Comparison of ENCODE assay signal across 9 mouse cellular contexts in genomic region chr9:65011304-65011703, GRCm38 (mm10). TPM values are rescaled to one million over a fixed set of nuclear protein-coding genes. Genes with fewer than 3 reads are reported as not detected.
DNase-seq lines count a peak whose midpoint lies in the region; ATAC-seq and TF ChIP-seq lines count a peak whose summit lies in the region.
"Had no signal": no experiment of that assay in that cellular context is flagged by ENCODE, and none has a peak within 500 bp of the region (broad histone marks: within the 10 kb centered on the region; RNA-seq: fewer than 3 reads in every experiment).

No protein-coding gene starts in this region.

- H3K36me3 ChIP-seq in forebrain, postnatal 0 days (ENCODE audit: insufficient read depth): peaks cover 19% of the 10 kb centered on the region
- peaks cover 37% of the 10 kb centered on the region for H3K36me3 ChIP-seq in forebrain, embryonic 13.5 days (ENCODE audit: poor library complexity, severe bottlenecking)
- peaks cover 19% of the 10 kb centered on the region for H3K36me3 ChIP-seq in neural tube, embryonic 15.5 days
- peaks cover 26% of the 10 kb centered on the region for H3K36me3 ChIP-seq in hindbrain, embryonic 14.5 days (replicated peaks; ENCODE audit: control insufficient read depth, insufficient read depth)

- H3K9ac ChIP-seq in forebrain, postnatal 0 days: no peak overlapping the region
- H3K9ac ChIP-seq in forebrain, embryonic 13.5 days: no peak overlapping the region
- no peak overlapping the region for H3K9ac ChIP-seq in neural tube, embryonic 15.5 days (replicated peaks)
- H3K9ac ChIP-seq in hindbrain, embryonic 14.5 days: no peak overlapping the region
- H3K9ac ChIP-seq: liver, embryonic 13.5 days had no signal

- no peak overlapping the region for H3K4me3 ChIP-seq in forebrain, postnatal 0 days (ENCODE audit: low read depth, low read length)
- H3K4me3 ChIP-seq in forebrain, embryonic 13.5 days: no peak overlapping the region
- no peak overlapping the region for H3K4me3 ChIP-seq in neural tube, embryonic 15.5 days (replicated peaks)
- H3K4me3 ChIP-seq in cortical plate, adult 2 months (ENCODE audit: insufficient read depth, low read length): no peak overlapping the region
- H3K4me3 ChIP-seq in hindbrain, embryonic 14.5 days (replicated peaks; ENCODE audit: low read length): no peak overlapping the region
- H3K4me3 ChIP-seq: liver, embryonic 13.5 days had no signal

- H3K4me1 ChIP-seq in forebrain, postnatal 0 days (ENCODE audit: insufficient read depth): peaks cover 5% of the 10 kb centered on the region
- H3K4me1 ChIP-seq in forebrain, embryonic 13.5 days: peaks cover 13% of the 10 kb centered on the region
- H3K4me1 ChIP-seq in neural tube, embryonic 15.5 days: peaks cover 13% of the 10 kb centered on the region
- peaks cover 11% of the 10 kb centered on the region for H3K4me1 ChIP-seq in cortical plate, adult 2 months (ENCODE audit: control insufficient read depth, insufficient read depth, low read length)
- 0 out of 2 replicates have a peak, but pooled peaks cover 2% of the 10 kb centered on the region for H3K4me1 ChIP-seq in hindbrain, embryonic 14.5 days (replicated peaks; ENCODE audit: control insufficient read depth, insufficient read depth, low read length)

- WGBS in forebrain, postnatal 0 days: 57% methylated on average over 6 of the region's 6 CpGs
- WGBS in forebrain, embryonic 13.5 days: 58% methylated on average over 6 of the region's 6 CpGs
- 61% methylated on average over 6 of the region's 6 CpGs for WGBS in neural tube, embryonic 15.5 days
- WGBS in hindbrain, embryonic 14.5 days: 58% methylated on average over 6 of the region's 6 CpGs

- peak; percentile 29; the same call in 1 of the 2 replicates for TF ChIP-seq CTCF in forebrain, postnatal 0 days (IDR thresholded peaks at IDR 0.05; ENCODE audit: low read depth)
- TF ChIP-seq CTCF in cortical plate, adult 2 months (IDR thresholded peaks at IDR 0.05; ENCODE audit: extremely low read depth, insufficient read depth, low read length): peak; percentile 24; the same call in 1 of the 2 replicates

- H3K27me3 ChIP-seq in forebrain, postnatal 0 days (ENCODE audit: insufficient read depth, low read length): no peaks in the 10 kb centered on the region
- H3K27me3 ChIP-seq in forebrain, embryonic 13.5 days: no peaks in the 10 kb centered on the region
- no peaks in the 10 kb centered on the region for H3K27me3 ChIP-seq in neural tube, embryonic 15.5 days (replicated peaks)
- no peaks in the 10 kb centered on the region for H3K27me3 ChIP-seq in hindbrain, embryonic 14.5 days (ENCODE audit: control insufficient read depth, insufficient read depth, low read length)
- H3K27me3 ChIP-seq: liver, embryonic 13.5 days had no signal

- ATAC-seq in forebrain, postnatal 0 days: no peak
- no peak for ATAC-seq in forebrain, embryonic 13.5 days
- no peak for ATAC-seq in neural tube, embryonic 15.5 days (ENCODE audit: low FRiP score)
- ATAC-seq in hindbrain, embryonic 14.5 days (ENCODE audit: low FRiP score): no peak

- DNase-seq in forebrain, postnatal 0 days: no peak
- DNase-seq in neural tube, embryonic 10.5 days (ENCODE audit: extremely low spot score, low spot score): peak; percentile 20
- peak; percentile 49 to 61 for DNase-seq in lung, postnatal 4 days
- DNase-seq in hindbrain, embryonic 14.5 days (ENCODE audit: low spot score): no peak
- no peak for DNase-seq in right cerebral cortex, postnatal 10 days (ENCODE audit: low spot score in 2 of 2)
- DNase-seq: liver, embryonic 13.5 days had no signal

- no peak overlapping the region for H3K27ac ChIP-seq in forebrain, postnatal 0 days (ENCODE audit: low read depth, low read length)
- no peak overlapping the region for H3K27ac ChIP-seq in forebrain, embryonic 13.5 days
- H3K27ac ChIP-seq in neural tube, embryonic 15.5 days (replicated peaks): no peak overlapping the region
- H3K27ac ChIP-seq in cortical plate, adult 2 months (ENCODE audit: insufficient read depth, low read length): no peak overlapping the region
- H3K27ac ChIP-seq in hindbrain, embryonic 14.5 days: no peak overlapping the region
- H3K27ac ChIP-seq: liver, embryonic 13.5 days had no signal

- H3K9me3 ChIP-seq in forebrain, postnatal 0 days (ENCODE audit: low read length): no peaks in the 10 kb centered on the region
- no peaks in the 10 kb centered on the region for H3K9me3 ChIP-seq in forebrain, embryonic 13.5 days (replicated peaks)
- no peaks in the 10 kb centered on the region for H3K9me3 ChIP-seq in neural tube, embryonic 15.5 days (replicated peaks)
- no peaks in the 10 kb centered on the region for H3K9me3 ChIP-seq in hindbrain, embryonic 14.5 days (ENCODE audit: control insufficient read depth, low read length)
- H3K9me3 ChIP-seq: liver, embryonic 13.5 days had no signal

- H3K4me2 ChIP-seq in forebrain, postnatal 0 days (ENCODE audit: low read depth): no peak overlapping the region
- H3K4me2 ChIP-seq in forebrain, embryonic 13.5 days: no peak overlapping the region
- no peak overlapping the region for H3K4me2 ChIP-seq in neural tube, embryonic 15.5 days
- no peak overlapping the region for H3K4me2 ChIP-seq in hindbrain, embryonic 14.5 days (replicated peaks)
- H3K4me2 ChIP-seq: liver, embryonic 13.5 days had no signal

- no peak for TF ChIP-seq POLR2A in cortical plate, adult 2 months (IDR thresholded peaks at IDR 0.05; ENCODE audit: extremely low read depth, insufficient read depth, low read length)

RNA-seq across cellular contexts. Expression of gene Hacd3, which starts 10.2 kb away (rescaled TPM):
- total RNA-seq in forebrain, postnatal 0 days (2014; rRNA removed): 180 and 182 TPM in 2 replicates
- 117 and 165 TPM in 2 replicates for polyA plus RNA-seq in forebrain, postnatal 0 days (2015; fragmentation: Nextera tagmentation; extraction: Ambion mirVana)
- polyA plus RNA-seq in forebrain, embryonic 13.5 days (2015; fragmentation: Nextera tagmentation; extraction: Ambion mirVana): 151 and 159 TPM in 2 replicates
- 216 and 238 TPM in 2 replicates for polyA plus RNA-seq in neural tube, embryonic 15.5 days (2015; fragmentation: Nextera tagmentation; extraction: Ambion mirVana)
- polyA plus RNA-seq in cortical plate, adult 2 months (2012; rRNA removed): 138 and 142 TPM in 2 replicates
- polyA plus RNA-seq in hindbrain, embryonic 14.5 days (2014; fragmentation: Nextera tagmentation; extraction: Ambion mirVana): 149 and 185 TPM in 2 replicates

RNA-seq across cellular contexts. Expression of gene Dpp8, which starts 20.9 kb away (rescaled TPM):
- total RNA-seq in forebrain, postnatal 0 days (2014; rRNA removed): 90.4 and 111 TPM in 2 replicates
- 21.2 and 25.6 TPM in 2 replicates for polyA plus RNA-seq in forebrain, postnatal 0 days (2015; fragmentation: Nextera tagmentation; extraction: Ambion mirVana)
- 34.9 and 41.2 TPM in 2 replicates for polyA plus RNA-seq in forebrain, embryonic 13.5 days (2015; fragmentation: Nextera tagmentation; extraction: Ambion mirVana)
- polyA plus RNA-seq in neural tube, embryonic 15.5 days (2015; fragmentation: Nextera tagmentation; extraction: Ambion mirVana): 31.2 and 32.9 TPM in 2 replicates
- 83.7 TPM in 2 replicates for polyA plus RNA-seq in cortical plate, adult 2 months (2012; rRNA removed)
- polyA plus RNA-seq in hindbrain, embryonic 14.5 days (2014; fragmentation: Nextera tagmentation; extraction: Ambion mirVana): 33.9 and 39.5 TPM in 2 replicates

RNA-seq across cellular contexts. Expression of gene Ints14, which starts 50.6 kb away (rescaled TPM):
- 33.9 and 37.5 TPM in 2 replicates for total RNA-seq in forebrain, postnatal 0 days (2014; rRNA removed)
- polyA plus RNA-seq in forebrain, postnatal 0 days (2015; fragmentation: Nextera tagmentation; extraction: Ambion mirVana): 33.4 and 34.6 TPM in 2 replicates
- polyA plus RNA-seq in forebrain, embryonic 13.5 days (2015; fragmentation: Nextera tagmentation; extraction: Ambion mirVana): 50.4 and 57.4 TPM in 2 replicates
- 32.2 and 38.6 TPM in 2 replicates for polyA plus RNA-seq in neural tube, embryonic 15.5 days (2015; fragmentation: Nextera tagmentation; extraction: Ambion mirVana)
- polyA plus RNA-seq in cortical plate, adult 2 months (2012; rRNA removed): 18.6 and 19.1 TPM in 2 replicates
- 37.6 and 39.1 TPM in 2 replicates for polyA plus RNA-seq in hindbrain, embryonic 14.5 days (2014; fragmentation: Nextera tagmentation; extraction: Ambion mirVana)

RNA-seq across cellular contexts. Expression of gene Slc24a1, which starts 59.9 kb away (rescaled TPM):
- 0.08 and 0.24 TPM in 2 replicates for total RNA-seq in forebrain, postnatal 0 days (2014; rRNA removed)
- polyA plus RNA-seq in forebrain, postnatal 0 days (2015; fragmentation: Nextera tagmentation; extraction: Ambion mirVana): 0.15 and 0.34 TPM in 2 replicates
- polyA plus RNA-seq in forebrain, embryonic 13.5 days (2015; fragmentation: Nextera tagmentation; extraction: Ambion mirVana): 0.05 and 0.08 TPM in 2 replicates
- 0.05 and 0.06 TPM in 2 replicates for polyA plus RNA-seq in neural tube, embryonic 15.5 days (2015; fragmentation: Nextera tagmentation; extraction: Ambion mirVana)
- 0.04 and 0.06 TPM in 2 replicates for polyA plus RNA-seq in cortical plate, adult 2 months (2012; rRNA removed)
- 0.08 and 0.13 TPM in 2 replicates for polyA plus RNA-seq in hindbrain, embryonic 14.5 days (2014; fragmentation: Nextera tagmentation; extraction: Ambion mirVana)

Comparison
In these comparisons a context has a peak if more than half of its experiments do, and no peak if none do; other contexts are left out.
1. DNase-seq: peak in neural tube, embryonic 10.5 days (single experiment) and lung, postnatal 4 days (2 of 2); none in forebrain, postnatal 0 days (single experiment), hindbrain, embryonic 14.5 days (single experiment) and right cerebral cortex, postnatal 10 days (0 of 2).